Mouse (Mus musculus): ENCODE results near the gene Gm13283.
"Not testable (repeated sequence)": the region's sequence is repeated elsewhere in the genome, so short reads cannot be mapped to it uniquely, and the experiment has no call there.

The Gm13283 gene

GRCm38 (mm10) chr4:88763384-88764018, 3.6 kb downstream of the Gm13283 start:
- DNase-seq = peak; percentile 70

- not testable (repeated sequence) for DNase-seq
Measured at GRCm38 (mm10) chr4:88773534-88773933, 13.6 kb downstream of the Gm13283 start, which contains the start of gene Gm13290. Gene Gm13290, plus strand, starts transcription at chr4:88773834.

GRCm38 (mm10) chr4:88776622-88777021, 16.7 kb downstream of the Gm13283 start, which contains the start of gene Gm13289:
Gene Gm13289, plus strand, starts transcription at chr4:88776922.
- DNase-seq = not testable (repeated sequence)

DNA sequence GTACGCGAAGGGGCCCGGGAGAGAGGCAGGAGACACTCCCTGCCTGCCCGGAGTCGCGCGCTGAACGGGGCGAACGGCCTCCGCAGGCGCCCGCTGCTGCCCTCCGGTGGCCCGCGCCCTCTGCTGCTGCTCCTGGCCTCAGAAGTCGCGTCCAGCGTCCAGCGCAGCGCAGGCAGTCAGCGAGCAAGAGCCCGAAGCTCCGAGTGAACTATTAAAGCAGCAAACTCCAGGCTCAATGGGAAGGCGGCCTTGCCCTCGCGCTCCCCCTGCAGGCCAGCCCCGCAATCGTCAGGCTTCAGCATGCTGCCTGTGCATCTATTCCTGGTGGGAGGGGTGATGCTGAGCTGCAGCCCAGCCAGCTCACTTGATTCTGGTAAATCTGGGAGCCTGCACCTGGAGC, 19.6 kb downstream of the Gm13283 start, which contains the start of gene Gm13272:
Gene Gm13272 (plus strand): TSS at position 301 of the 400 bp plus-strand sequence.
- DNase-seq = not testable (repeated sequence)

- not testable (repeated sequence) for DNase-seq
Measured at GRCm38 (mm10) chr4:88780320-88780719, 20.4 kb downstream of the Gm13283 start.

GRCm38 (mm10) chr4:88781831-88782230, 21.9 kb downstream of the Gm13283 start, which contains the start of gene Ifnz:
Gene Ifnz, plus strand, starts transcription at chr4:88782131.
- DNase-seq = not testable (repeated sequence)

GRCm38 (mm10) chr4:88782335-88782734, 22.4 kb downstream of the Gm13283 start:
- peak; percentile 32 for DNase-seq

- not testable (repeated sequence) for DNase-seq
Measured at GRCm38 (mm10) chr4:88785409-88785808, 25.5 kb downstream of the Gm13283 start, which contains the start of gene Gm13276. Gene Gm13276, plus strand, starts transcription at chr4:88785709.

DNA sequence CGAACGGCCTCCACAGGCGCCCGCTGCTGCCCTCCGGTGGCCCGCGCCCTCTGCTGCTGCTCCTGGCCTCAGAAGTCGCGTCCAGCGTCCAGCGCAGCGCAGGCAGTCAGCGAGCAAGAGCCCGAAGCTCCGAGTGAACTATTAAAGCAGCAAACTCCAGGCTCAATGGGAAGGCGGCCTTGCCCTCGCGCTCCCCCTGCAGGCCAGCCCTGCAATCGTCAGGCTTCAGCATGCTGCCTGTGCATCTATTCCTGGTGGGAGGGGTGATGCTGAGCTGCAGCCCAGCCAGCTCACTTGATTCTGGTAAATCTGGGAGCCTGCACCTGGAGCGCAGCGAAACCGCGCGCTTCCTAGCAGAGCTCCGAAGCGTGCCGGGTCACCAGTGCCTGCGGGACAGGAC, 28.5 kb downstream of the Gm13283 start, which contains the start of gene Gm13277:
Gene Gm13277 (plus strand): TSS at position 231 of the 400 bp plus-strand sequence.
- DNase-seq = peak; percentile 83

- DNase-seq = not testable (repeated sequence)
Measured at GRCm38 (mm10) chr4:88791250-88791649, 31.3 kb downstream of the Gm13283 start, which contains the start of gene Gm13278. Gene Gm13278, plus strand, starts transcription at chr4:88791550.

GRCm38 (mm10) chr4:88793936-88794675, 34.2 kb downstream of the Gm13283 start, which contains the start of gene Gm13275:
Gene Gm13275, plus strand, starts transcription at chr4:88794487.
- DNase-seq = peak; percentile 72

DNA sequence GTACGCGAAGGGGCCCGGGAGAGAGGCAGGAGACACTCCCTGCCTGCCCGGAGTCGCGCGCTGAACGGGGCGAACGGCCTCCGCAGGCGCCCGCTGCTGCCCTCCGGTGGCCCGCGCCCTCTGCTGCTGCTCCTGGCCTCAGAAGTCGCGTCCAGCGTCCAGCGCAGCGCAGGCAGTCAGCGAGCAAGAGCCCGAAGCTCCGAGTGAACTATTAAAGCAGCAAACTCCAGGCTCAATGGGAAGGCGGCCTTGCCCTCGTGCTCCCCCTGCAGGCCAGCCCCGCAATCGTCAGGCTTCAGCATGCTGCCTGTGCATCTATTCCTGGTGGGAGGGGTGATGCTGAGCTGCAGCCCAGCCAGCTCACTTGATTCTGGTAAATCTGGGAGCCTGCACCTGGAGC, 37.2 kb downstream of the Gm13283 start, which contains the start of gene Gm13279:
Gene Gm13279 (plus strand): TSS at position 301 of the 400 bp plus-strand sequence.
- DNase-seq = not testable (repeated sequence)

GRCm38 (mm10) chr4:88799365-88799764, 39.4 kb downstream of the Gm13283 start, which contains the start of gene Gm13285:
Gene Gm13285, plus strand, starts transcription at chr4:88799665.
- not testable (repeated sequence) for DNase-seq

DNA sequence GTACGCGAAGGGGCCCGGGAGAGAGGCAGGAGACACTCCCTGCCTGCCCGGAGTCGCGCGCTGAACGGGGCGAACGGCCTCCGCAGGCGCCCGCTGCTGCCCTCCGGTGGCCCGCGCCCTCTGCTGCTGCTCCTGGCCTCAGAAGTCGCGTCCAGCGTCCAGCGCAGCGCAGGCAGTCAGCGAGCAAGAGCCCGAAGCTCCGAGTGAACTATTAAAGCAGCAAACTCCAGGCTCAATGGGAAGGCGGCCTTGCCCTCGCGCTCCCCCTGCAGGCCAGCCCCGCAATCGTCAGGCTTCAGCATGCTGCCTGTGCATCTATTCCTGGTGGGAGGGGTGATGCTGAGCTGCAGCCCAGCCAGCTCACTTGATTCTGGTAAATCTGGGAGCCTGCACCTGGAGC, 43.0 kb downstream of the Gm13283 start, which contains the start of gene Gm13287:
Gene Gm13287 (plus strand): TSS at position 301 of the 400 bp plus-strand sequence.
- DNase-seq = not testable (repeated sequence)

DNA sequence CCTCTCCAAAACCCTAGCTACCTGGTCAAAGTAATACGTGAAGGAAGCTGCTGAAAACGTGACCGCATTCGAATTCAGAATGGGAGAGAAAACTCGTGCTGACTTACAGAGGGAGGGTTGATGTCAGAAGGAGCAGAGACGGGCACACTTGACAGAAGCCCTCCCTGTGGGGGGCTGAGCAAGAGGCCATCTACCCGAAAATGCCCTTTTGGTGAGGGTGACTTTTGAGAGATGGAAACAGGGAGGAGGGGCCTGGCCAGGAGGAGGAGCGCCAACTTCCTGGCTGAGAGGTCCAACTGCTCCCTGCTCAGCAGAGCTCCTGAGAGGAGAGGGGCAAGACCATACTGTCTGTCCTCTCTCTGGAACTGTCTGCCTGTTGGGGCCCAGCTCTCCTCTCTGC, 45.3 kb downstream of the Gm13283 start, which contains the start of gene Gm13288:
Gene Gm13288 (plus strand): TSS at position 301 of the 400 bp plus-strand sequence.
- DNase-seq = not testable (repeated sequence)

GRCm38 (mm10) chr4:88805761-88806160, 45.8 kb downstream of the Gm13283 start:
- peak; percentile 39 for DNase-seq
